Mouse (Mus musculus) spleen, postnatal 14 days (tissue): ENCODE measurements around the gene Cadps2.

ENCODE experiments used
- DNase-seq, 2 experiments: peaks; one replicate each; pipeline ENCODE4 v3.0.0; 2021 to 2022; ENCODE audit warnings: low spot score in 2 of 2

The Cadps2 gene

DNA sequence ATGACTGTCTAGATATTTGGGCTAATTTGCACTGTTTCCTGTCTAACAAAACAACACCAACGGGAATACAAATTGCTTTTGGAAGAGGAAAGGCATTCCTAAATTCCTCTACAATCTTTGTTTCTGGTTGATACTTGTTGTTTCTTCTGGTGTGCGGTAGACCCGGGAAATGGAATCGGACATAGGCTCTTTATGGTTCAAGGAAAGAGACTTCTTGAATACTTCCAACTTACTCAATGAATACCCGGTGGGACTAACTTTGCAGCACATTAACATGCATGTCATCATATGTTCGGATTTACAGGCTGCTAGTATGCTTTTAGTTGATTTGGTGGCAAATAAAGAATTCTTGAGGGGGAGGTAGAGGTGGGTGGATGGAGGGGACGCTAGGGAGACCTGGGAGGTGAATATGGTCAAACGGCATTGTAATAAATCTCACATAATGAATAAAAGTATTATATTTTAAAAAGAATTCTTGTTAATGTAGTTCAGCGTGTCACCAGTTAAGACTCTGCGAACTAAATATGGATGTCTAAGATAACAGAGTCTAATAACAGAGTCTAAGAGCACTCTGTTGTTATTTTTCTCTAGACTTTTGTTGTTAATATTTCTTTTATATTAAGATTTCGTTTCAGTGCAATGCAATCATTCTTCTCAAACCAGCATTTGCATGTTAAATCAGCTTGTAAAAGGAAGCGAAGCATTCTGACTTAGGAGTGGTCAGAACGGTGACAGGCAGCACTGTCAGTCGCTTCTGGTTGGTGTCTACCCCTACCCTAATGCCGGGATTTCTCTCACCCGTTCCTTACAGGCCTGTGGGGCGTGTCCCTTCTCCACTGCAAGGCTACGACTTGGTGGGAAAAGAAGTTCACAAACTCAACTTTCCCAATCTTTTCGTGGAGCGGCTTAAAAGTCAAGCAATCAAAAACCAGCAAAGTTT is 586.8 kb downstream of the Cadps2 start:
- no peak for DNase-seq

DNA sequence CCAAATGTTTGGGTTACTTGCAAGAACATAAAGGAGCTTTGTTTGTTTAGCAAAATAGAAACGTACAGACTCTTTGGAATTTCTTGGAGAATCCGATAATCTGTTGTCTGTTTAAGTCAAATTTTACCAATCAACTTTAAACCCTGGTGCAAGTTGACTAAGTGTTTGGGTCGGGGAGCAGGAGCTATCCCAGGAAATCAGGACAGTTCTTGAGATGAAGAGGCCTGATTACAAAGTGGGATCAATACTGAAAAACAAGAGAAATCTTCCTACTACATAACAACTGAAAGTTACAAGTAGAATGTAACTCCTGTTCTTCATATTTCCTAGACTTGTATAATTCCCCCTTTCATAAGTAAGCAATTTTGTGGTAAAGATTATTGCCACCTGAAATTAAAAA is 587.8 kb downstream of the Cadps2 start:
- DNase-seq: no peak

- no peak for DNase-seq
These were observed 588.8 kb downstream of the Cadps2 start for GRCm38 (mm10) chr6:23250288-23250955.

- DNase-seq: no peak
These were observed 589.5 kb downstream of the Cadps2 start for GRCm38 (mm10) chr6:23249616-23250287.

DNA sequence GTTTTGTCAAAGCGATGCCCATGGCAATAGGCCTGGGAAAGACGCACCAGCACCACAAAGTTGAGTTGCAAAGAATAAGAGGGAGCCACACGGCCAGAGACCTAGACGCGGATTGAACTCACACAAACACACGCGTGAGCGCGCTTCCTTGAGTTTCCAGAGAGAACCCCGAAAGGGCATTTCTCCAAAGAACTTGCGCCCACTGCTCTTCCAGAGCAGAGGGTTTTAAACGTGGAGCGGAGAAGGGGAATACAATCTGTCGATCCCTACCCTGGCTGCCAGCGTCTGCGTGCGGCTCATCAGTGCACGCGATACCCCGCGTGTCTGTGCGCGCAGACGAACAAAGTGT is 590.2 kb downstream of the Cadps2 start:
- no peak for DNase-seq

DNA sequence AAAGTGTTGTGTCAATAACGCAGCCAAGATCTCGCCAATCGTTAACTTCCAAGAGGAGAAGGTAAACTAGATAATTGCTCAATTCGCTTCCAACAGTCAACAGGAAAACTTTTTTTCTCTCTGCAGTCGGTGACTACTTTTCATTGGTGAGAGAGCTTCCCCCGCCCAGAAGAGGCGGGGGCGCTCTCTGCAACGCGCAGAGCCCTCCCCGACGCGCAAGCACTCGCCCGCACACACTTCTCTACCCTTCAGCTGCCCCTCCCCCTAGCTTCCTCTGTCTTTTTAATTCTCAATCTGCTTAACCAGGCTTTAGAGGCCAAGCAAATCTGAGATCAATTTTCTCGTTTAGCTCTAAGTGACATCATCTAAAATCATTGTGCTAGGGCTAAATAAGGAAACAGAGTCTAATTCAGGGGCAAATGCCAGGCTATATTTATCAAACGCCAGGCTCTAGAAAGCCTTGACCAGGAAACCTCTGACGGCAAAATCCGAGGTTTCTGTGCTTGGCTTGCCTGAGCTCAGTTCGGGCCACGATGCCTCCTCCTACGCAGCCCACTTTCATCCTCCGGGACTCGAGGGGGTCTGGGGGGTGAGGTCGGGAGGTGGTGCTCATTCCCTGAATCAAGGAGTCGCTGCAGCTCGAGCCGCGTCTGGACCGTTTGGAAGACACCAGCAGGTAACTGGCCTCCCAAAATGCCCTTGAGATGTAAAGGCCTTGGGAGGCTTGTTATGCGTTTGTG is 590.7 kb downstream of the Cadps2 start, which contains the start of gene Fezf1:
Gene Fezf1 (minus strand): TSS at position 50 of the 740 bp plus-strand sequence.
- DNase-seq: no peak

GRCm38 (mm10) chr6:23247512-23248312 is 591.5 kb downstream of the Cadps2 start:
- DNase-seq: no peak

GRCm38 (mm10) chr6:23246790-23247511 is 592.3 kb downstream of the Cadps2 start:
- DNase-seq: no peak

- no peak for DNase-seq
These were observed 593.0 kb downstream of the Cadps2 start for GRCm38 (mm10) chr6:23246061-23246789.

- no peak for DNase-seq
These were observed 593.6 kb downstream of the Cadps2 start for GRCm38 (mm10) chr6:23245545-23246011.

DNA sequence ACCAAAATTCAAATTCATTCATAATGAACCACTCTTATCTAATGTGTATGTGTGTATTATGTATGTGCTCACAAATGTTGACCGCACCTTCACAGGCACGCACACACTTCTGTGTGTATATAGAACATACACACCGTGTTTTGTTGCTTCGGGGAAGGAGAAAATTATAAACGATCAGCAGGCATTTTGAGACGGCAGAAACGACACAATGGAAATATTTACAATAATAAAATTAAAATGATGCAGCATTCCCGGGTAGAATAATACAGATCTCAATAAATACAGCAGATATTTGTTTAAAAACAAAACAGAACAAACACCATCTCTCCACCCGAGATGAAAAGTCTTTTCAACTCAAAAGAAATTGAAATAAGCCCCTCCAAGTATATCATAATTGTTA is 594.1 kb downstream of the Cadps2 start:
- no peak for DNase-seq

- DNase-seq: no peak
These were observed 595.1 kb downstream of the Cadps2 start for GRCm38 (mm10) chr6:23243821-23244760.
